In genomic region chr9:3001006-3001405, GRCm38 (mm10) we compare ENCODE assay signal across 13 mouse cellular contexts. TPM values are rescaled to one million over a fixed set of nuclear protein-coding genes. Genes with fewer than 3 reads are reported as not detected.
DNase-seq lines count a peak whose midpoint lies in the region.
"Not testable (repeated sequence)": the region's sequence is repeated elsewhere in the genome, so short reads cannot be mapped to it uniquely, and the experiment has no call there.
"Had no signal": no experiment of that assay in that cellular context is flagged by ENCODE, and none has a peak within 500 bp of the region (broad histone marks: within the 10 kb centered on the region; RNA-seq: fewer than 3 reads in every experiment).

No protein-coding gene starts in this region.

- peak; percentile 56 to 64 for DNase-seq in B cell, adult 2 months
- peak; percentile 23 for DNase-seq in cerebellum, adult 9-10 months
- DNase-seq in heart, postnatal 10 days, result peak; percentile 21 to 41
- peak; percentile 36 for DNase-seq in kidney, postnatal 14 days
- DNase-seq in layer of hippocampus, postnatal 36 days, result peak; percentile 4 to 16
- DNase-seq in lung, postnatal 14 days, result peak; percentile 22
- peak; percentile 31 for DNase-seq in ovary, postnatal 14 days (ENCODE audit: low spot score)
- peak; percentile 46 for DNase-seq in testis, postnatal 10 days (ENCODE audit: low spot score)

- intact Hi-C loops in heart, postnatal 10 days (cut with DNase I), result not testable (repeated sequence)

RNA-seq across cellular contexts. Expression of gene Gm10722, which starts 0.3 kb away (rescaled TPM):
- total RNA-seq in heart, postnatal 10 days (2021), result not detected
- total RNA-seq in layer of hippocampus, postnatal 36 days (2021), result not detected
- total RNA-seq: adrenal gland, postnatal 25 days; common myeloid progenitor, adult 5-6 weeks; gastrocnemius, adult 2 months; granulocyte monocyte progenitor cell, adult 5-6 weeks; megakaryocyte progenitor cell, adult 5-6 weeks had no signal

RNA-seq across cellular contexts. Expression of gene Gm11168, which starts 2.1 kb away (rescaled TPM):
- total RNA-seq in heart, postnatal 10 days (2021), result not detected
- total RNA-seq in layer of hippocampus, postnatal 36 days (2021), result not detected
- total RNA-seq: adrenal gland, postnatal 25 days; gastrocnemius, adult 2 months; granulocyte monocyte progenitor cell, adult 5-6 weeks; megakaryocyte progenitor cell, adult 5-6 weeks had no signal

RNA-seq across cellular contexts. Expression of gene Gm10721, which starts 11.9 kb away (rescaled TPM):
- total RNA-seq in heart, postnatal 10 days (2021), result not detected
- total RNA-seq in layer of hippocampus, postnatal 36 days (2021), result not detected
- total RNA-seq: common myeloid progenitor, adult 5-6 weeks; gastrocnemius, adult 2 months; megakaryocyte progenitor cell, adult 5-6 weeks had no signal

RNA-seq across cellular contexts. Expression of gene Gm10720, which starts 14.4 kb away (rescaled TPM):
- total RNA-seq in heart, postnatal 10 days (2021), result not detected
- total RNA-seq in layer of hippocampus, postnatal 36 days (2021), result not detected
- total RNA-seq: adrenal gland, postnatal 25 days; common myeloid progenitor, adult 5-6 weeks; gastrocnemius, adult 2 months; granulocyte monocyte progenitor cell, adult 5-6 weeks; megakaryocyte progenitor cell, adult 5-6 weeks had no signal

RNA-seq across cellular contexts. Expression of gene Gm10719, which starts 16.2 kb away (rescaled TPM):
- not detected for total RNA-seq in heart, postnatal 10 days (2021)
- under 1 TPM in 1 of 2 experiments, not detected in 1; 0.78 TPM for total RNA-seq in layer of hippocampus, postnatal 36 days (2021)
- total RNA-seq: common myeloid progenitor, adult 5-6 weeks; gastrocnemius, adult 2 months had no signal

Comparison
In these comparisons a context has a peak if more than half of its experiments do, and no peak if none do; other contexts are left out.
1. Peak in every context shown above with its lines: DNase-seq.
2. DNase-seq: peak in every context shown above with its lines; median percentile 60 in B cell, adult 2 months; 46 in testis, postnatal 10 days; 36 in kidney, postnatal 14 days; 31 in heart, postnatal 10 days; 31 in ovary, postnatal 14 days; 23 in cerebellum, adult 9-10 months; 22 in lung, postnatal 14 days; 10 in layer of hippocampus, postnatal 36 days.